Mouse (Mus musculus) cerebellum, adult 9-11 months (tissue): ENCODE measurements around the gene Rabac1.

Source experiments
- DNase-seq: peaks from one replicate; pipeline ENCODE4 v3.0.0; 2022

Gene Rabac1

GRCm38 (mm10) chr7:24971972-24972893, at the start of gene Rabac1:
Rabac1 (minus strand) TSS chr7:24972754.
- DNase-seq = peak; percentile 97

GRCm38 (mm10) chr7:25011592-25011991, 39.0 kb upstream of the Rabac1 start:
- DNase-seq = peak; percentile 56

- peak; percentile 87 for DNase-seq
Measured at GRCm38 (mm10) chr7:25010090-25010913, 37.7 kb upstream of the Rabac1 start.

- DNase-seq = peak; percentile 81
Measured at GRCm38 (mm10) chr7:25009099-25009700, 36.6 kb upstream of the Rabac1 start.

- peak; percentile 85 for DNase-seq
Measured at GRCm38 (mm10) chr7:25008635-25009034, 36.1 kb upstream of the Rabac1 start.

GRCm38 (mm10) chr7:25007609-25008374, 35.2 kb upstream of the Rabac1 start:
- DNase-seq = peak; percentile 90

GRCm38 (mm10) chr7:25006586-25007364, 34.2 kb upstream of the Rabac1 start:
- DNase-seq = peak; percentile 58

GRCm38 (mm10) chr7:25006171-25006570, 33.6 kb upstream of the Rabac1 start:
- no peak for DNase-seq

- peak; percentile 94 for DNase-seq
Measured at GRCm38 (mm10) chr7:25005421-25006065, 33.0 kb upstream of the Rabac1 start, which contains the start of gene Atp1a3. Atp1a3 (minus strand) TSS chr7:25005958.

GRCm38 (mm10) chr7:25004806-25005205, 32.3 kb upstream of the Rabac1 start:
- peak; percentile 68 for DNase-seq

- peak; percentile 79 for DNase-seq
Measured at GRCm38 (mm10) chr7:25003820-25004388, 31.4 kb upstream of the Rabac1 start.

- DNase-seq = no peak
Measured at GRCm38 (mm10) chr7:25003291-25003690, 30.7 kb upstream of the Rabac1 start.

- DNase-seq = no peak
Measured at GRCm38 (mm10) chr7:25000711-25001110, 28.2 kb upstream of the Rabac1 start.

GRCm38 (mm10) chr7:25000211-25000610, 27.7 kb upstream of the Rabac1 start:
- no peak for DNase-seq

- no peak for DNase-seq
Measured at GRCm38 (mm10) chr7:24993081-24993480, 20.5 kb upstream of the Rabac1 start.

- DNase-seq = no peak
Measured at GRCm38 (mm10) chr7:24990478-24990877, 17.9 kb upstream of the Rabac1 start.

- no peak for DNase-seq
Measured at GRCm38 (mm10) chr7:24987941-24988340, 15.4 kb upstream of the Rabac1 start.

- DNase-seq = no peak
Measured at GRCm38 (mm10) chr7:24985799-24986198, 13.2 kb upstream of the Rabac1 start.

GRCm38 (mm10) chr7:24984307-24984706, 11.8 kb upstream of the Rabac1 start:
- no peak for DNase-seq

- no peak for DNase-seq
Measured at GRCm38 (mm10) chr7:24983396-24983795, 10.8 kb upstream of the Rabac1 start.

- DNase-seq = peak; percentile 60
Measured at GRCm38 (mm10) chr7:24980439-24980838, 7.9 kb upstream of the Rabac1 start.
